ENCODE assay signal across 9 mouse cellular contexts in the genomic region with DNA sequence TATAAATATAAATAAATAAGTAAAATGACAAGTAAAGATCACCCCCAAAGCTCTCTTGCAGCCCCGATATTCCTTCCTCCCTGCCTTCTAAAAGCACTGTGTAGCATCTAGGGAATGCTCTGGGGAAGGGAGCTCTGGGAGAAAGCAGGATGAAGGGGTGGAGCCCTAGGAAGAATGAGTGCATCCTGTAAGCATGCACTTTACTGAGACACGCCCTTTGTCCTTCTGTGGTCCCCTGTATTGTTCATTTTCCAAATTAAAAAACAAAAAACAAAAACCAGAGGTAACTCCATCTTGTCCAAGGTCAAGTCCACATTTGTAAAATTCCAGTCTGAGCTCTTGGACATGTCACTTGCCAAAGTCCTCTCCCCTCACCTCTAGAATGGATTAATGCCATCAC. TPM values are rescaled to one million over a fixed set of nuclear protein-coding genes. Genes with fewer than 3 reads are reported as not detected.
DNase-seq lines count a peak whose midpoint lies in the region; ATAC-seq and TF ChIP-seq lines count a peak whose summit lies in the region.
"Had no signal": no experiment of that assay in that cellular context is flagged by ENCODE, and none has a peak within 500 bp of the region (broad histone marks: within the 10 kb centered on the region; RNA-seq: fewer than 3 reads in every experiment).

No protein-coding gene starts in this region.

- peak overlapping the region; percentile 83 for H3ac ChIP-seq in C2C12 (ENCODE audit: control insufficient read depth, insufficient read length, low read depth)

- TF ChIP-seq EP300 in heart, adult 2 months (IDR thresholded peaks at IDR 0.05; ENCODE audit: insufficient read depth, low read depth, low read length) = no peak

- no peak for TF ChIP-seq CTCF in heart, adult 2 months (IDR thresholded peaks at IDR 0.05)
- no peak for TF ChIP-seq CTCF in C2C12 (IDR thresholded peaks at IDR 0.05; ENCODE audit: control insufficient read depth, insufficient read depth, insufficient read length)

- peak overlapping the region; percentile 91; the same call in 1 of the 2 replicates for H3K27ac ChIP-seq in heart, adult 2 months
- H3K27ac ChIP-seq in forebrain, embryonic 14.5 days (ENCODE audit: low read depth, low read length) = no peak overlapping the region
- H3K27ac ChIP-seq in liver, embryonic 15.5 days (replicated peaks) = peak overlapping the region; percentile 99

- H3K27me3 ChIP-seq in heart, adult 2 months (ENCODE audit: control insufficient read depth, insufficient read depth, low read length) = no peaks in the 10 kb centered on the region
- no peaks in the 10 kb centered on the region for H3K27me3 ChIP-seq in C2C12 (ENCODE audit: control insufficient read depth, insufficient read depth, insufficient read length)
- H3K27me3 ChIP-seq in forebrain, embryonic 14.5 days (replicated peaks; ENCODE audit: control insufficient read depth, insufficient read depth, low read length) = no peaks in the 10 kb centered on the region
- H3K27me3 ChIP-seq in liver, embryonic 15.5 days = no peaks in the 10 kb centered on the region

- H3K4me3 ChIP-seq in heart, adult 2 months = peak overlapping the region; percentile 71
- H3K4me3 ChIP-seq in C2C12 (ENCODE audit: insufficient read depth, poor library complexity, severe bottlenecking) = peak overlapping the region; percentile 85
- H3K4me3 ChIP-seq in forebrain, embryonic 14.5 days (ENCODE audit: low read depth, low read length) = peak overlapping the region; percentile 90
- H3K4me3 ChIP-seq in liver, embryonic 15.5 days (replicated peaks) = peak overlapping the region; percentile 96

- WGBS in heart, adult 2 months = 27% methylated on average over 2 of the region's 2 CpGs
- 82% methylated on average over 2 of the region's 2 CpGs for WGBS in forebrain, embryonic 14.5 days
- WGBS in liver, embryonic 15.5 days (ENCODE audit: insufficient replicate concordance) = 65% methylated on average over 2 of the region's 2 CpGs

- H3K79me2 ChIP-seq in heart, adult 2 months (replicated peaks; ENCODE audit: control insufficient read depth, insufficient read depth, low read length) = no peaks in the 10 kb centered on the region
- H3K79me2 ChIP-seq in C2C12 (ENCODE audit: control insufficient read depth, insufficient read depth) = peaks cover 51% of the 10 kb centered on the region

- peaks cover 34% of the 10 kb centered on the region for H3K79me3 ChIP-seq in C2C12 (ENCODE audit: low read depth)

- peaks cover 9% of the 10 kb centered on the region for H3K4me1 ChIP-seq in heart, adult 2 months (ENCODE audit: control insufficient read depth, insufficient read depth, low read length)
- H3K4me1 ChIP-seq in forebrain, embryonic 14.5 days (ENCODE audit: control insufficient read depth, insufficient read depth, low read length) = peaks cover 12% of the 10 kb centered on the region
- H3K4me1 ChIP-seq in liver, embryonic 15.5 days (replicated peaks) = peaks cover 47% of the 10 kb centered on the region

- intact Hi-C loops in heart, adult 2 months (cut with DNase I) = no loop called here
- intact Hi-C loops in heart, postnatal 14 days (cut with DNase I) = no loop called here

- no peak overlapping the region; the same call in 1 of the 2 replicates for H3K9ac ChIP-seq in heart, adult 2 months (ENCODE audit: low read depth, low read length)
- peak overlapping the region; percentile 87 for H3K9ac ChIP-seq in forebrain, embryonic 14.5 days (ENCODE audit: low read length)
- H3K9ac ChIP-seq in liver, embryonic 15.5 days = peak overlapping the region; percentile 79

- no peak for ATAC-seq in forebrain, embryonic 14.5 days
- no peak for ATAC-seq in liver, embryonic 15.5 days (ENCODE audit: insufficient read depth)
- no peak for ATAC-seq in cerebellum, adult (ENCODE audit: insufficient number of reproducible peaks, low FRiP score, low TSS enrichment)

- no peak for DNase-seq in heart, adult 2 months
- no peak for DNase-seq in heart, postnatal 14 days
- DNase-seq in forebrain, embryonic 14.5 days (ENCODE audit: low spot score) = no peak
- DNase-seq in adipocyte (ENCODE audit: low spot score) = no peak
- no peak for DNase-seq in yolk sac, embryonic 10.5 days (ENCODE audit: low spot score)
- DNase-seq: thymus, postnatal 14 days had no signal

- peak overlapping the region; percentile 93 for H3K4me2 ChIP-seq in forebrain, embryonic 14.5 days (ENCODE audit: low read length)
- peak overlapping the region; percentile 88 for H3K4me2 ChIP-seq in liver, embryonic 15.5 days

- no peak for TF ChIP-seq POLR2A in heart, adult 2 months (IDR thresholded peaks at IDR 0.05; ENCODE audit: insufficient read depth, low read depth, low read length)

- H3K9me3 ChIP-seq in forebrain, embryonic 14.5 days (replicated peaks; ENCODE audit: control insufficient read depth, low read length) = no peaks in the 10 kb centered on the region
- no peaks in the 10 kb centered on the region for H3K9me3 ChIP-seq in liver, embryonic 15.5 days (replicated peaks)

- peaks cover 3% of the 10 kb centered on the region for H3K36me3 ChIP-seq in heart, adult 2 months (ENCODE audit: control insufficient read depth, insufficient read depth, low read length)
- H3K36me3 ChIP-seq in C2C12 (ENCODE audit: control insufficient read depth, insufficient read depth) = peaks cover 43% of the 10 kb centered on the region
- peaks cover 43% of the 10 kb centered on the region for H3K36me3 ChIP-seq in forebrain, embryonic 14.5 days (ENCODE audit: control insufficient read depth, insufficient read depth, low read length)
- peaks cover 48% of the 10 kb centered on the region for H3K36me3 ChIP-seq in liver, embryonic 15.5 days (replicated peaks)

TF ChIP-seq in C2C12, 6 proteins besides CTCF, POLR2A, EP300 and RAD21:
- TF ChIP-seq USF1 (IDR thresholded peaks at IDR 0.05; ENCODE audit: low read depth) = no peak
- no peak for TF ChIP-seq MYOD1 (IDR thresholded peaks at IDR 0.05; ENCODE audit: control insufficient read depth, insufficient read length, low read depth)
- no peak for TF ChIP-seq FOSL1 (IDR thresholded peaks at IDR 0.05; ENCODE audit: insufficient read depth, low read length, poor library complexity, severe bottlenecking)
- TF ChIP-seq MYOG (IDR thresholded peaks at IDR 0.05; ENCODE audit: control insufficient read depth, extremely low read depth, insufficient read length) = no peak
- TF ChIP-seq CEBPB (IDR thresholded peaks at IDR 0.05; ENCODE audit: low read depth) = no peak

RNA-seq across cellular contexts. Expression of gene Otub1, which starts 1.2 kb away (rescaled TPM):
- total RNA-seq in heart, adult 2 months (2021) = 10 to 100 TPM; 62.1 to 70.9 TPM
- 73.3 and 84.2 TPM in 2 replicates for polyA plus RNA-seq in heart, adult 2 months (2012; rRNA removed)
- 10 to 100 TPM; 77.4 to 79.9 TPM for total RNA-seq in heart, postnatal 14 days (2021)
- polyA plus RNA-seq in C2C12 (2012; fragmentation: generic; extraction: Trizol) = 121 TPM
- polyA plus RNA-seq in forebrain, embryonic 14.5 days (2014; fragmentation: Nextera tagmentation; extraction: Ambion mirVana) = 262 TPM in 2 replicates
- polyA plus RNA-seq in liver, embryonic 15.5 days (2015; fragmentation: Nextera tagmentation; extraction: Ambion mirVana) = 53.7 and 58.4 TPM in 2 replicates

RNA-seq across cellular contexts. Expression of gene Cox8a, which starts 12.5 kb away (rescaled TPM):
- 100 to 1,000 TPM; 384 to 424 TPM for total RNA-seq in heart, adult 2 months (2021)
- 589 and 775 TPM in 2 replicates for polyA plus RNA-seq in heart, adult 2 months (2012; rRNA removed)
- 100 to 1,000 TPM; 545 to 557 TPM for total RNA-seq in heart, postnatal 14 days (2021)
- polyA plus RNA-seq in C2C12 (2012; fragmentation: generic; extraction: Trizol) = 960 TPM
- 772 and 935 TPM in 2 replicates for polyA plus RNA-seq in forebrain, embryonic 14.5 days (2014; fragmentation: Nextera tagmentation; extraction: Ambion mirVana)
- polyA plus RNA-seq in liver, embryonic 15.5 days (2015; fragmentation: Nextera tagmentation; extraction: Ambion mirVana) = 485 and 535 TPM in 2 replicates

RNA-seq across cellular contexts. Expression of gene Naa40, which starts 36.1 kb away (rescaled TPM):
- 10 to 100 TPM; 14.9 to 16.4 TPM for total RNA-seq in heart, adult 2 months (2021)
- polyA plus RNA-seq in heart, adult 2 months (2012; rRNA removed) = 23.8 and 31.8 TPM in 2 replicates
- total RNA-seq in heart, postnatal 14 days (2021) = 10 to 100 TPM; 19.9 to 20.3 TPM
- polyA plus RNA-seq in C2C12 (2012; fragmentation: generic; extraction: Trizol) = 16.8 TPM
- 62.7 and 69.6 TPM in 2 replicates for polyA plus RNA-seq in forebrain, embryonic 14.5 days (2014; fragmentation: Nextera tagmentation; extraction: Ambion mirVana)
- polyA plus RNA-seq in liver, embryonic 15.5 days (2015; fragmentation: Nextera tagmentation; extraction: Ambion mirVana) = 25.0 and 25.4 TPM in 2 replicates
